Mouse (Mus musculus): Measurements from ENCODE around the gene Iapp.
"Not testable (repeated sequence)": the region's sequence is repeated elsewhere in the genome, so short reads cannot be mapped to it uniquely, and the experiment has no call there.

Gene Iapp

GRCm38 (mm10) chr6:142298098-142298497, at the start of gene Iapp:
Gene Iapp, plus strand, starts transcription at chr6:142298423.
- DNase-seq = no peak

- not testable (repeated sequence) for DNase-seq
These were observed 47.4 kb upstream of the Iapp start for GRCm38 (mm10) chr6:142250738-142251307.

- DNase-seq = no peak
These were observed 22.3 kb upstream of the Iapp start for GRCm38 (mm10) chr6:142275721-142276442.

GRCm38 (mm10) chr6:142289413-142290118, 8.7 kb upstream of the Iapp start:
- no peak for DNase-seq

- DNase-seq = no peak
These were observed 6.9 kb downstream of the Iapp start for GRCm38 (mm10) chr6:142305076-142305475.

GRCm38 (mm10) chr6:142314285-142314684, 16.1 kb downstream of the Iapp start:
- no peak for DNase-seq

- DNase-seq = no peak
These were observed 18.9 kb downstream of the Iapp start for GRCm38 (mm10) chr6:142317106-142317505.

GRCm38 (mm10) chr6:142322881-142323280, 24.7 kb downstream of the Iapp start, which contains the start of gene Slco1a5:
Gene Slco1a5, minus strand, starts transcription at chr6:142322981.
- DNase-seq = no peak

- no peak for DNase-seq
These were observed 28.4 kb downstream of the Iapp start for GRCm38 (mm10) chr6:142326598-142326997.

GRCm38 (mm10) chr6:142329201-142329600, 31.0 kb downstream of the Iapp start:
- DNase-seq = no peak

- no peak for DNase-seq
These were observed 40.7 kb downstream of the Iapp start for GRCm38 (mm10) chr6:142338961-142339360.

- DNase-seq = no peak
These were observed 41.4 kb downstream of the Iapp start for GRCm38 (mm10) chr6:142339576-142339975.

- DNase-seq = peak; percentile 74
These were observed 45.3 kb downstream of the Iapp start for GRCm38 (mm10) chr6:142343561-142343960.

GRCm38 (mm10) chr6:142345440-142346038, 47.3 kb downstream of the Iapp start, which contains the start of gene Pyroxd1:
Gene Pyroxd1, plus strand, starts transcription at chr6:142345654.
- peak; percentile 91 for DNase-seq

- no peak for DNase-seq
These were observed 48.2 kb downstream of the Iapp start for GRCm38 (mm10) chr6:142346181-142347110.

- DNase-seq = no peak
These were observed 49.5 kb downstream of the Iapp start for GRCm38 (mm10) chr6:142347431-142348385.

- DNase-seq = not testable (repeated sequence)
These were observed 53.9 kb downstream of the Iapp start for GRCm38 (mm10) chr6:142352099-142352498.

Measured in thymus, postnatal 4 days (tissue).